Mouse (Mus musculus) embryonic fibroblast, embryonic 13.5 days (primary cell): Measurements from ENCODE around the gene Nrsn2.

ENCODE experiments used
- CTCF ChIP-seq: IDR thresholded peaks from 2 replicates; pipeline ENCODE4 v1.5.1; 2011; ENCODE audit warnings: mild to moderate bottlenecking, control low read depth, low read length, moderate library complexity, borderline replicate concordance; ENCODE audit not compliant: insufficient read depth
- POLR2A ChIP-seq: IDR thresholded peaks from 2 replicates; pipeline ENCODE4 v1.6.1; 2011; ENCODE audit warnings: low read depth, mild to moderate bottlenecking, control low read depth, low read length, moderate library complexity

DNA sequence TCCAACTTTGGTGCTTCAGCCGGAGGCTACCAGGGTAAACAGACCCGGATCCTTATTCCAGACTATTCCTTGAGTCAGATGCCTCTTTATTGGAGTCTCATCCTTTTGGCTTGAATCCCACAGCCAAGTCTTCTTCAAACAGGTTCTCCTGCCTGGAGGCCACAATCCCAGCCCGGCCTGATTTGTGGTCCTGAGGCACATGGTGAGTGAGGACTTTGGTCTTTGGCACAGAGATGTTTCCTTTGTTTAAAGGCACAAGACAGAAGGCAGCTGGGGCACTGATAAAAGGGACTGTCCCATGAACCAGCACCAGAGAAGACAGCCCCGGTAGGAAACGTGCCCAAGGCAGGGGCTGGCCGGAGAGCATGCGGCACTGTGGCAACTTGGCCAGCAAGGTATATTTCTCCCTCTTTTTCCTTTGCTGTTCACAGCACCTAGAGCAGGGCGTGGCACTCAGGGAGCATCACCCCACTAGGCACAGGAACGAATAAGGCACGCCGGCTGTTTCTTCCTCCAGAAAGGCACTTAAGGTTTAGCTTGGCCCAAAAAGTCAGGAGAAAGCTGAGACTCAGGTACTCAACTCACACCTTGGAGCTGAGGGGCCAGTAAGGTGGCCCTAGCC, 38.7 kb downstream of the Nrsn2 start:
- no peak for TF ChIP-seq CTCF
- TF ChIP-seq POLR2A, result no peak; the same call in 1 of the 2 replicates
